Mouse (Mus musculus): ENCODE results near the gene Thop1.

DNA sequence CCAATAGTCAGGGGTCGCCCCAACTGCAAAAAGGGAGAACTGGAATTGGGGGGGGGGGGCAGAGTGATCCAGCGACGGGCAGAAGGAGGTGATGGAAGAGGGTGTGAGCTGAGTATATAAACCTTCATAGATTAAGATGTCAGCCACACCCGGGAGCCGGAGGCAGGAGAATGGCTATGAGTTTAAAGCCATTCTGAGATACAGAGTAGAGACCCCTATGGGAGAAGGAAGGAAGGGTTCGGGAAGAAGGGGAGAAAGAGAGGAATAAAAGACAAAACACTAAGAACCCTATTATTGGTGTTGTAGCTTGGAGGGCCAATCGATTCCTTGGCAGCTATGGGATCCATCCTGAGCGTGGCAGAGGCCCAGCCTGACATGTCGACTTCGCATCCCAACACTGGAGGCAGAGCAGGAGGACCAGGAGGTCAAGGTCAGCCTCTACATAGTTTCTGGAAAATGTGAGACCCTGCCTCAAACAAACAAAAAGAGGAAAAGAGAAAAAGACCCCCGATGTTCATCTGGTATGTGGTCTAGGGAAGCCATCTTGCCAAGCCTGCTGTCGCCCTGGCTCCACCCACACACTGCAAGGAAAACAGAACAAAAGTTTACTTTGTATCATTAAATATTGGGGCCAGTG lies 44.1 kb upstream of the Thop1 start, which contains the start of gene Diras1:
- no peak for TF ChIP-seq CTCF (IDR thresholded peaks at IDR 0.05; ENCODE audit: low read depth, low read length)
- TF ChIP-seq EP300 (IDR thresholded peaks at IDR 0.05; ENCODE audit: insufficient read depth, low read depth, low read length) = no peak

Data from ES-Bruce4 (cell line).